Mouse (Mus musculus) lung, adult 2 months (tissue): ENCODE data around the gene Nudt5.

ENCODE experiments used
- CTCF ChIP-seq: fragments of 200-500 bp; IDR thresholded peaks from 2 replicates; pipeline ENCODE4 v1.5.1; 2011; ENCODE audit warnings: mild to moderate bottlenecking, low read length, control low read depth; ENCODE audit not compliant: insufficient read depth
- POLR2A ChIP-seq: fragments of 200-500 bp; IDR thresholded peaks from 2 replicates; pipeline ENCODE4 v1.6.1; 2011; ENCODE audit warnings: low read depth, mild to moderate bottlenecking, control low read depth, low read length, borderline replicate concordance; ENCODE audit errors: extremely low read depth

- TF ChIP-seq CTCF (no peak), POLR2A (no peak)
Observed at GRCm38 (mm10) chr2:5797816-5798672, 46.8 kb upstream of the Nudt5 start.
